Mouse (Mus musculus): ENCODE data around the gene Ccdc51.

DNA sequence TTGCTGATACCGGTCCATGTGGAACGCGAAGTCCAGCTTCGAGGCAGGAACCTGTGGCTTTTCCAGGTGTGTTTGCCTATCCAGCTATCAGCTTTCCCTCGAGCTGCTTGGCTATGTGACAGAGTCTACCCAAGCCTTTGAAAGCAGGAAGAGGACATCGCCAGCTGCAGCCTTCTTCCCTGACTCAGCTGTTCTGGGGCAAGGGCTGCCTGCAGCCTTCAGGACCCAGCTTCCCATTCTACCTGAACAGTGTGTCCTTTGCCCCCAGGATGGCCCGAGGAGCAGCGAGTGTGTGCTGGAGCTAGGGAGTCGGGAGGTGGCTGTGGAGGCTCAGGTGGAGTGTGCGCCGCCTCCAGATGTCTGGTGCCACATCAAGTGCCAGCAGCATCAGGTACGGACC, 23.4 kb downstream of the Ccdc51 start:
- TF ChIP-seq POLR2A (IDR thresholded peaks at IDR 0.05; ENCODE audit: insufficient read depth, low read depth, low read length) (no peak), CTCF (IDR thresholded peaks at IDR 0.05; ENCODE audit: insufficient read depth, low read depth, low read length) (no peak)

Measured in olfactory bulb, adult 2 months (tissue).